Mouse (Mus musculus) thymus, postnatal 10 days (tissue): ENCODE data around the gene Tbc1d24.

Experiments
- DNase-seq, 2 experiments: peaks; one replicate each; pipeline ENCODE4 v3.0.0; 2021; ENCODE audit warnings: low spot score in 2 of 2

Tbc1d24 gene

DNA sequence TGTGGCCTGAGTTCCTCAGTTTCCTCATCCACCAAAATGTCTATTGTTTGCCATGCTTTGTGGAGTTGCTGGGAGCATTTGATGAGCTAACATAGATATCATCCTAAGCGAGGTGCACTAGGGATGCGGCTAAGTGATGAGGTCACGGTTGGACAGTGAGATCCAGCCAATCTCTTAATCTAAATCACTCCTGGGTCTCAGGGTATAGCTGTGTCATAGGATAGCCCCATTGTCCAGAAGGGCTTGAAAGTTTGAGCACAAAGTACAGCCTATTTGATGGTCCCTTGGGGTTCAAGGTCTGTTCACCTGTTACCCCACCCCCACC is 4.5 kb upstream of the Tbc1d24 start:
- no peak for DNase-seq

DNA sequence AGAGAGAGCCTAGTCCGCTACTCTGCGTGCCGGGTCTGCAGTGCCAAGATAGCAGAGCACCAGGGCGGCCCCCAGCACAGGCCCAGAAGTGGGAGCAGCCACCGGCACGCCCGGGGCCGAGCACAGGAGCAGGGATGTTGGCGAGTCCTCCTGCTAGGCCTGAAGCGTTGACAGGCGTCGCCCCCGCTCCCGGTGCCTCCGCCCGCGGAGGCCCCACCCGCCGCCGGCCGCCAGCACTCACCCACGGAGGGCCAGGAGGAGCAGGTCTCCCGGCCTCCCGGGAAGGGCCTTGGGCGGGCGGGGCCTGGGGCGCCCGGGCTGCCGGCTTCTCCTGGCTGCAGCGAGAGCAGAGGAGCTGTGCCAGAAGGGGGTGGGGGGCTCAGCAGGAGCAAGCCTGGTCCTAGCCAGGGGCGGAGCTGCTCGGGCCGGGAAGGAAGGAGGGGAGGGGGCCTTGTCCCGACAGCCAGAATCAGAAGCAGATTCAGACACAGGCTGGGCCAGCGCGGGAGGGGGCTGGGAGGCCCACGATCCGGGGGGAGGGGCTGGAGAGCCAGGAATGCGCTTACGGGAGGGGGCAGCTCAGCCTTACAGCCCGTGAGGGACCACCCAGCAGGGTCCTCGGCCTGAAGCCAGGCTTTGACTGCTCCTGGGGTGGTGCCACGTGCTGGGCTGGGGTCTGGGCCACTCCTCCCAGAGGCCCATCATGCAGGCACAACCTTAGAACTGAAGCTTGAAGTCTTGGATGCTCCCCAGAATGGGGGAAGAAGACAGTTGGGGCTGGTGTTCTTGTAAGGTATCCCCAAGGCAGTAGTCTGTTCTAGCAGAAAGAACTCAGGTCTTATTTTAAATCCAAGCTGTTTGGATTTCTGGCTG is 3.9 kb upstream of the Tbc1d24 start, which contains the start of gene Ntn3:
Gene Ntn3, minus strand, starts transcription at position 489 of the 873 bp plus-strand sequence.
- no peak for DNase-seq

DNA sequence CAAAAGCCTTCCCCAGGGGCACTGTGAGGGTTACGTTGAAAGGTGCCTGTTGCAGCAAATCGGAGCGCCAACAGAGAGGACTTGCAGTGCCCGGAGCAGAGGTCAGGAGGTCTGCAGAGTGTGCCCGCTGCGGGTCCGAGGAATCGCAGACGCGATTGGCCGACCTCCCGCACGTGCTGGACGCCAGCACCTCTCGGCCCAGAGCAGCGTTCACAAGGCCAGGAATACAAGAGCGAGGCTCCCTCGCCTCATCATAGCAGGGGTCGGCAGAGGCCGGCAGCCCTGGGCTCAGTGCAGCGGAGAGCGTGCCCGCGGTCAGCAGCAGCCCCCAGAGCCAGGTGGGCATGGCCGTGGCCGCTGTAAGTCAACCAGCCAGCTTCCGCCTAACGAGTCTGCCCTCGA is 3.3 kb upstream of the Tbc1d24 start:
- no peak for DNase-seq

DNA sequence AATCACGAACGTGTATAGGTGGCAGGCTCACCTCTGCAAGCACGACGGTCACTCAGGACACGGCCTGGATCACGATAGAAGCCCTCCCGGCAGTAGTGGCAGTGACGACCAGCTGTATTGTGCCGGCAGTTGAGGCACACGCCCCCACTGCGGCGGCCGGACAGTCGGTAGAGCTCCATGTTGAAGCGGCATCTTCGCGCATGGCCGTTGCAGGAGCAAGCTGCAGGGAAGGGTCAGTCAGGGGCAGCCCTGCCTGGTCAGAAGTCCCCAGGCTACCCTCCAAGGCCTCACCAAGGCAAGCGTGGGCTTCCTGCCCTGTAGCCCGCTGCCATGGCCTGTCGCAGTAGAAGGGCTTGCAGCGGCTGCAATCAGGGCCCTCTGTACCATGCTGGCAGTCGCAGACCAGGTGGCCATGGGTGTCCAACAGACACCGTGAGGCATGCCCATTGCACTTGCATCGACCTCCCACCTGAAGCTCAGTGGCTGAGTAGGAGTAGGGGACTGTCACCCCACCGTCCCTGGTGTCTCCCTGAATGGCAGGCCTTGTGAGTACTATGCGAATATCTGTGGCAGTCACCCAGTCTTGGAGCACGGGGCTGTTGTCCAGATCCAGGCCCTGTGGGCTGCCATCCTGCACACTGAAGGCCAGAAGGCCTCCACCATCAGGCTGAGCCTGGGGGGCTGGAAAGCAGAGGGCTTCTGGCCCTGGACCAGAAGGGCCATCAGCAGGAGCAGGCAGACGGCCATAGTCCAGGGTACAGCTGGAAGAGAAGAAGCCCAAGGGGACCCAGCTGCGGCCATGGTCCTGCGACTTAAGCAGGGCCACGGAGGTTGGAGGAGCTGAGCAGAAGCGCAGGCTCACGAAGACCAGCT is 2.6 kb upstream of the Tbc1d24 start:
- no peak for DNase-seq

DNA sequence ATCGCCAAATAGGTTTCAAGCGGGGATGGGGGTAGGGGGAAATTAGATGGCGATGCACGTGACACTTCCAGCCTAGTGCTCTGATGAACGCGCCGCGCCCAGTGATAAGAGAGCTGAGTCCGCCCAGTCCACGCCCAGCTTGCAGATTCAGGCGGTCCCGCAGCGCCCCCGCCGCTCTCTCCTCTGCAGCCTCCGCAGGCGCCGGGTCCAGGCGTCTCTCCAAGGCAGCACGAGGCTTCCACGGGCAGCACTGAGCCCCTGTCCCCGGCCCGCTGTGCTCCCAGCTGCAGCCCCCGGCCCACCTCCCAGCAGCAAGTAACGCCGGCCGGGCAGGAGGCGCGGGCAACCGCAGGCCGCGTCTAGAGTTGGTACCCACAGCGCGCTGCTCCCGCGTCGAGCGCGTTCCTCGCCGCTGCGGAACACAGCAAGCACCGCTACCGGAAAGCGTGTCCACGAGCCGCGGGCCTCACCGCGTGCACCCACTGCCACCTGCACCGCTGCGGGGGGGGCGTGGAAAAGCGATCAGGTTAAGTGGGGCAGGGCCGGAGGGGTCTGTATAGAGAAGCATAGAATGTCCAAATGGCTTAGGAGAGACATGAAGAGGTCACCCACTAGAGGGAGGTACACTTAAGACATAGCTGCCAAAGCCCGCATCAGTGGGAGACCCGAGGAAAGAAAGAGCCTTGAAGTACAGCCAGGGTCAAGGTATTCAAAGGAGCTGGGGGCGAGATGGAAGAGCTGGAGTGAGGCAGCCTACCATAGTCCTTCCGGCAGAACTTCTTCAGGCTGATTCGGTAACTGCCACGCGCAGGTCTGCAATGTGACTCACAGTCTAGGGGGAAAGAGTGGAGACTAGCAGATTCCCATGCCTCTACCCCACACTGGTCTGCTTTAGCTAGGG is 1.3 kb upstream of the Tbc1d24 start:
- peak in 1 of 2 experiments; percentile 22 for DNase-seq

DNA sequence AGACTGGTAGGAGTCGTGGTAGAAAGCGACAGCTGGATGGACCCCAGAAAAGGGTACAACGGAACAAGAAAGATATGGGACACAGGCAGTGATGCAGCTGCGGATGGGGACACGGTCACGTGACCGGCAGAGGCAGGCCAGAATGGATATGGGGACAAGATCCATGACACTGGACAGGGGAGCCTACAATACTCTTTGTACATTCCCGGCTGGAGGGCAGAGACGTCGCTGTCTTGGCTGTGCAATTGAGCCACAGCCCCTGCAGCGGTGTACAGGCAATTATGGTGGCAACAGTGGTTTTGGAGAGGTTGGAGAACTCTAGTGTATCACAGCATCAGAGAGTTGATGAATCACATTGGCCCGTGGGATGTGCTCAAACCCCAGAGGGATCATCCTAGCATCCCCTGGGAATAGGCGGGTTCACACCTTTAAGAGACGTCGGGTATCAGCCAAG is 573 bp upstream of the Tbc1d24 start:
- DNase-seq = no peak

DNA sequence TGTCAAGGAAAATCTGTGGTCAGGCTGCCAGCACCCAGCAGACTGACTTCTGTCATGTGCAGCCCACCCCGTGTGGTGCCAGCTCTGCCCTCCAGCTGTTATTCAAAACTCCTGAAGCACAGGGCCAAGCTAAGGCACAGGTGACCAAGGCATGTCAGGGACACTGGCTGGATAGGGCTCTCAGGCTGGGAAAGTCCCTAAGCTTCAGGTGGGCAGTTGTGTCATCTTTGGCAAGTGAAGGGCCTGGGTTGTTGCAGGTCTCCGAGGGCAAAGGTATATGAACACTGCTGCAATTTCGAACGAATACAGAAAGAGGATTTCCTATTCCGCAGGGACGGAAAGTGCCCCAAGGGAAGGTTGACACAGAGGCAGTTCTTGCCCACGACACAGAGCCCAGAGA is 516 bp downstream of the Tbc1d24 start:
- no peak for DNase-seq

DNA sequence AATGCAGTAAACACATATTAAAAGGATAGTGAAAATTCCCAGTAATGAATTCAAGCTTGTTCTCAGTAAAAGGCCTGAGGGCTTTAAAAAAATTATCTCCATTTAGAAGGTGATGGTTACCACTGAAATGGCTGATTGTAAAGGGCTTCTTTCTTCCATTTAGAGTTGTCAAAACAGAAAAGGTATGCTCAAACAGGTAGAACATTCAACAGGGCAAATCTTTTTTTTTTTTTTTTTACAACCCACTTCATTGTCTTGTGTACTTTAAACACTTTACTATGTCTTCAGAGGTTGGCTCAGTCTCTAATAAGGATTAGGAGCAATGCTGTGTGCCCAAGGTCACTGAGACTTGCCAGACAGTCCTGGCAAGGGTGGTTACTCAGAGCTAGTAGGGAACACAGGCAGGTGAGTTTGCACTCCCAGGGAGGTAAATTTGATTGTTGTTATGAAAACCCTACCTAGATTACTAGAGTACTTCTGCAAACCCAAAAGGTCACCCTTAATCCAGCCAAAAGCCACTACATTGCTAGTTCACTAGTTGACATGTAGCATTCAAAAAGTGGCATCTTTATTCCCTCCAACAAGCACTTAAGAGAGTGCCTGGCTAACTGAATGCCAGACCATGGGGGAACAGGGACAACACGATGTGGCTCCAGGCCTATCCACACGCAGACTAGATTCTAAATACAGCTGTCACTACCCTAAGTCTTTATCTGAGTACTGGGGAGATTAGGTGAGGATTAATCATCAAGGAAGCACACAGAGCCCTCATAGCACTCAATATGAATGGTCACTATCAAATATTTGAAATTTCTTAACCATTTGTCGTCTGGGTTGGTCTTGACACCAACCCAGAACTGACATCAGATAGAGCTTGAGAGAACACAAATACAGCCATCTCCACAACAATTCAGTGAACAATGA is 1.5 kb downstream of the Tbc1d24 start:
- no peak for DNase-seq

DNA sequence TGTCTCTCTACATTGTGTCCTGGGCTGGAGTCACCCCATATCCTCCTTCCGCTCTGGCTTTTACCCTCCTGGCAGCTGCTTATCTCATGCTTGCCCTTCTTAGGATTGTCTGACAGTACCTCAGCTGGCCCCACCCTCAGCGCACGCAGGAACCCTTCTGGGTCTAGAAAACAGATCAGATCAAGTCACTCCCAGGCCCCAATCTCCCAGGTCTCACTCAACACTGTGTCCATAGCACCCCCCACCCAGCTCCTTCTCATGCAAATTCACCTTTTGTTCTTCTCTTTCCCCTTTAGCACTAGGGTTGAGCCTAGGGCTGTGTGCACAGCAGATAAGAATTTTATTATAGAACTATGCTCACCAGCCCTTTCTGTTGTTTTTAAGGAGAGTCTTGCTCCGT is 2.3 kb downstream of the Tbc1d24 start:
- DNase-seq = no peak

DNA sequence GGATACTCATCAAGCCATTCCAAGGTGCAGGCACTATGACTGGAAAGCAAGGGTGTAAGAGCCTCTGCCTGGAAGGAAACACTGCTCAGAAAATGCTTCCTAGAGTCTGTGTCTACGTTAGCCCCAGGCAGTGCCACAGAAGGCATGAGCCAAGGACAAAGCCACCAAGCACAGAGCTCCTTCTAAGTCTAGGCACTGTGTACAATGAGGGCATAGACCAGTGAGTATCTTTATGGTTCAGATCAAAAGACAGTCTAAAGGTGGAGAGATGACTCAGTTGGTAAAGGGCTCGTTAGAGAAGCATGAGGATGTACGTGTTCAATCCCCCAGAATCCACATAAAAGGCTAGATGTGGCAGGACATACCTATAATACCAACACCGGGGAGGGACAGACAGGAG is 4.3 kb downstream of the Tbc1d24 start:
- no peak for DNase-seq

DNA sequence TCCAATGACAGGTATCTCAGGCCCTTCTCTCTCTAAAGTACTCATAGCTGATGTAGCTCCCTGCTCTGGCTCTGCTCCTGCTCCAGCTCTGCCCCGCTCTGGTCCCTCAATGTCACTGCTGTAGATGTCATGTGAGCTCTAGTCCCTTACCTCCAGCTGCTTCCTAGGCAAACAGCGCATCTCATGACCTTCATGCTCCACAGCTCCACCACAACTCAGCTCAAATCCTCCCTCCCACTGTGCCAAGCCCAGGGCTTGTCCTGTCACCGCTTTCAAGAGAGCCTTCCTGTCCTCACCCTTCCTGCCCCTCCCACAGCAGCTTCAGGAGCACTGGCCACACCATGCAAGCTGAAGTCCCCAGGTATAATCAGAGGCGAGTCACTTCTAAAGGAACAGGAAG is 5.6 kb downstream of the Tbc1d24 start:
- DNase-seq = no peak

DNA sequence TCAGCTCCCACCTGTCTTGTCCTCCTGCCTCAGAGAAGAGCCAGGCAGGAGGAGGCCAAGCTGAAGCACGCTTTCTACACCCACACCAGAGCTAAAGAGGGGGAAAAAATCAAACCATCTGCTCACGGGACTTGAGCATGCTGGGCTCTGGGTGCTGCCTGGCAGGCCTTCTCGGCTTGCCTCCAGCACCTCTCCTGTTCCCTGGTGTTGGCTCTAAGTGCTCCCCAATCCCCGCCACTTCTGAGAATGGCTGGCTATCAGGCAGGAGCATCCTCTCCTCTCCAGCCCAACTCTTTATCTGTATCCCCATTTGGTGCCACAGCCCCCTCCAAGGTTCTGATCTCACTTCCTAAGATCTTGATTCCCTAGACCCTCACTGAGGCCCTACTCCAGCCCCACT is 6.1 kb downstream of the Tbc1d24 start:
- no peak for DNase-seq

DNA sequence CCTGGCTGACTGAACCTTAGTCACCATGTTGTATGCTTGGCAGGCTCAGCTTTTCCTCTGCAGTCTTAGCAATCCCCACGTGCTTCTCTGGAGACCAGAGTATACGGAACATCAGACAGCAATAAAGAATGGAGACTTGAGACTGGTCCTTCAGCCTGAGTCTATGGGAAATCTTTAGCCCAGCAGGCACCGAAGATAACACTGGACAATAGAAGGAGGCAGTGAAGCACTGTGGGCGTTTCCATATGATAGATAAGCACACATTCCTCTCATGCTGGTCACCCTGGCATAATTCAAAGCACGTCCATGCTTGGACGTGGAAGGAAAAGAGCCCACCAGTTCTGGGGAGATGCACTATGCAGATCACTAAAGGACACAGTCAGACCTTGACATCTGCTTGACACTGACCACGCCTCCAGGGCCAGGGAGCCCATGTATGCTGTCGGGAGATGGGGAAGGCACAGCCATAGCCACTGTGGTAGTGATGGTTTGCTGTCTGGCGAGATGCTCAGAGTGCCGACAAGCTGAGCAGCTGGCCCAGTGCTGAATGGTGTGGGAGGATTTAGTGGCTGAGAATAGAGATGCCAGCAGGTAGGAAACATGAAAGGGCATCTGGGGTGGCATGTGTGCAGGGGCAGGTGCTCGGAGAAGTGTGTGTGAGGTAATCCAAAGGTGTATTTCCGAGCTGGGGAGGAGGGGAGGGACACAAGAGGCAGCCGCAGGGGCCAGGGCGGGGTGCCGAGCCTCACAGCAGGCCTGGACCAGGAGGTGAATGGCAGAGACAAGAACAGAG is 8.1 kb downstream of the Tbc1d24 start:
- no peak for DNase-seq

DNA sequence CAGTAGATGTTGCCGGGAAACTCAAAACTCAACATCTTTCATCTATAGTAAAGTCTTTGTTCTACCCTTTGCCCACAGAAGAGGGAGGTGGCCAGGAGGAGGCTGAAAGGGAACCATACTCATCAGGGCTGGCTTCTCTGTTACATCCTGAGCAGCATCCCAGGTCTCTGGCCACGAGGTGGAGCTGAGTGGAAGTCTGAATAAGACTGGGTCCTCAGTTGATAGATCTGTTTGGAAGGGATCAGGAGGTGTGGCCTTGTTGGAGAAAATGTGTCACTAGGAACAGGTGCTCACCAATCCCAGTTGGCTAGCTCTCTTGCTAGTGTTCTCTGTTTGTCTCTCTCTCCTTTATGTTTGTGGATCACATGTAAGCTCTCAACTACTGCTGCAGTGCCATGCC is 10.0 kb downstream of the Tbc1d24 start:
- DNase-seq = no peak

DNA sequence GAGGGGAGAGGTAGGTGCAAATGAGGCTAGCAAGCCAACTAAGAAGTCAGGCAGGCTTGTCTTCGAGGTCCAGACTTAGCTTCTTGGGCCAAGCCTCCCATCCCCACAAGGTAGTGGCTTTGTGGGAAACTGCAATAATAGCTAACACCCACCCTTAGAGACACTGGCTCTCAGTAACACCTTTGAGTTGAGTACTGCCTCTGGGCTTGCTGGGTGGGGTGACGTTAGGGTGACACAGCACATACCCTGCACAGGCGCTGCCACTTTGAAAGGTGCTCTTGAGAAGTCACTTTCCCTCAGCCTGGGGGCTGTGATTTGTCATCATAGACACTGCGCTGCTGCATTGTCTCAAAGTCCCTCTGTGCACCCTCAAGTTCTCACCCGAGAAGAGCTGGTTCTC is 11.6 kb downstream of the Tbc1d24 start:
- DNase-seq = no peak

DNA sequence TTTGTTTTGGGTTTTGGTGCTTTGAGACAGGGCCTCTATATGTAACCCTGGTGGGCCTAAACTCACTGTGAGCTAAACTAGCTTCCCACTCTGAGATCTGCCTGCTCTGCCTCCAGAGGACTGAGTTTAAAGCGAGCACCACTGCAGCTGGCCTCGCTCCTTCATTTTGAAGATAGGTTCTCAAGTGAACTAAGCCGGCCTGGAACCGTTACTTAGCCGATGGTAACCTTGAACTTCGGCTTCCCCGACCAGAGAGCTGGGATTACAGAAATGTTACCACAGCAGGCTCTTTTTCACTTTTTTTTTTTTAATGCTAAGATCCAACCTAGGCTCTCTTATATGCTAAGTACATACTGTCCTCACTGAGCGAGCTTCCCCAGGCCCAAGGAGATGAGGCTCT is 12.1 kb downstream of the Tbc1d24 start:
- DNase-seq = no peak

DNA sequence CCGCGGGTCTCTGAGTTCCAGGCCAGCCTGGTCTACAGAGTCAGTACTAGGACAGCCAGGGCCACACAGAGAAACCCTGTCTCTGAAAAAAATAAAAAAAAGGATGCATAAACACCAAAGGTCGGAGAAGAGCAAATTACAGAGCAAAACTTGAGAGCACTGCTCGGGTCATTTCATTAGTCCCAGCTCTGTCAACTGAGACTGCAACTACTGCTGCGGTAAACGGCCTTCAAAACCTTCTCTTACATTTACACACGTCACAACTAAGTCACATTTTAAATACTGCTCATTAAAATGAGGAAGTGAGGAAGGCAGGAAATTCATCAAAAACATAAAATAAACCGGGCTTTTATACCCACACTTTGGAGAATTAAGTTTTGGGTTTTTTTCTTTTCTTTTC is 12.5 kb downstream of the Tbc1d24 start:
- no peak for DNase-seq

DNA sequence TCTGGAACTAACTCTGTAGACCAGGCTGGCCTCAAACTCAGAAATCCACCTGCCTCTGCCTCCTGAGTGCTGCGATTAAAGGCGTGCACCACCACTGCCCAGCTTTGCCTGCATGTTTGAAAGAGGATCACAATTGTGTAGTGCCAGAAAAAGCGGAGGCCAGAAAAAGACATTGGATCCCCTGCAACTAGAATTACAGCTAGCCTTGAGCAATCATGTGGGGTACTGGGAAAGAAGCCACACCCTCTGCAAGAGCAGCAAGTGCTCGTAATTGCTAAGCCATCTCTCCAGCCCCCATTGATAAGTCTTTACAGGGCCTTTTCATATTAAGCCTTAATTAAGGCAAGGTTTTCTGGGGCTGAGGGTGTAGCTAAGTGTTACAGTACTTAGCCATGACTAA is 13.9 kb downstream of the Tbc1d24 start:
- DNase-seq = no peak

DNA sequence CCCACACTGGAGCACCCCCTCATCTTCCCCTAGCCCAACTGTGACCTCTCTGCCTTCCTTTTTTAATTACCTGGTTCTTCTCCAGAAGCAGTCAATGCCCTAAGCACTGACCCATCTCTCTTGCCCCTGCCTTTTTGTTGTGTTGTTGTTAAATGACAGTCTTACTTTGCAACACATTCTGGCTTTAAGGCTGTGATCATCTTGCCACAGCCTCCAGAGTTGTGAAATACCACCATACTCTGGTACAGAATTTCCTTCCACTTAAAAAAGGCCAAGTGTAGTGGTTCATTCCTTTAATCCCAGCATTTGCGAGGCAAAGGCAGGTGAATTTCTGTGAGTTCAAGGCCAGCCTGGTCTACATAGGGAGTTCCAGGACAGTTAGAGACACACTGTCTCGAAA is 14.4 kb downstream of the Tbc1d24 start:
- DNase-seq = no peak

DNA sequence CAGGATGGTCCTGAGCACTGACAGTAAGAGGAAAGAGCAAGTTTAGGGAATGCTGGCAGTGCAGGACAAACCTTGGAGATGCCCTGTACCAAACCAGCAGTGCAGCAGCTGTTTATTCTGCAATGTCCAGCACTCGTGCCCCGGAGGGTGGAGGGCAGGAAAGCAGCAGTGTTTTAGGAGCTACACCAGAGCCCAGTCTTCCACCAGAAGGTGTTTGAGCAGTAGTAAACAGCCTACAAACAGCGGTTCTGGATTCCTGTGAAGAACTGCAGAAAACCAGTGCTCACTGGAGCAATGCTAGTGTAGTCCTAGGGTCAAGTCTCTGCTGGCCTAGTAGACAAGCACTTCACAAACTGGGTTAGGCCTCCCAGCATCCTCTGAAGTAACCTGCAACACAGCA is 31.1 kb downstream of the Tbc1d24 start:
- DNase-seq = no peak
